Mouse (Mus musculus) thymus, adult 2 months (tissue): ENCODE data around the gene Pnpla7.

Experiments used
- CTCF ChIP-seq: fragments of 200-500 bp; IDR thresholded peaks from 2 replicates; pipeline ENCODE4 v1.5.1; 2012; ENCODE audit warnings: mild to moderate bottlenecking, control low read depth, low read length, moderate library complexity, borderline replicate concordance; ENCODE audit not compliant: control insufficient read depth, poor library complexity, insufficient read depth; ENCODE audit errors: extremely low read depth
- POLR2A ChIP-seq: fragments of 200-500 bp; IDR thresholded peaks from 2 replicates; pipeline ENCODE4 v1.6.1; 2012; ENCODE audit warnings: mild to moderate bottlenecking, low read length, control low read depth, moderate library complexity; ENCODE audit not compliant: control insufficient read depth, poor library complexity, insufficient read depth; ENCODE audit errors: extremely low read depth

GRCm38 (mm10) chr2:24987762-24988161, 11.9 kb downstream of the Pnpla7 start:
- TF ChIP-seq CTCF (no peak), POLR2A (no peak)
